Comparison of ENCODE assay signal across 21 mouse cellular contexts in the genomic region with DNA sequence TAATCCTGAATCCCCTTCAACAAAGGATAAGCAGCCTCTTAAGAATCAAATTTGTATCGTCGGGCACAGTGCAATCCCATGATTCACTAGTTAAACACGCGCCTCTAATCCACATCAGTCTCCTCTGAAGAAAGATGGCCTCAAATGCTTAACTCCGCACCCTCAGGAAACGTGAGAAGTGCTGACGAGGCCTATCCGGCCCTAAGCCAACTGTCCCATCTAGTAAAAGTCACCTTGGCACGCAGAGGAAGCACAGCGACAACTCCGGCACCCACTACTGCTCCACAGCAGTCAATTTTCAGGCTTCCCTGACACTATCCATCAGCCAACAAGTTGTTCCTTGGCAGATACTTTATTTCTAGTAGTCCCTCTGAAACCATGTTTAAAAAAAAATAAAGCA.
DNase-seq lines count a peak whose midpoint lies in the region; ATAC-seq lines count a peak whose summit lies in the region.
"Had no signal": no experiment of that assay in that cellular context is flagged by ENCODE, and none has a peak within 500 bp of the region (broad histone marks: within the 10 kb centered on the region; RNA-seq: fewer than 3 reads in every experiment).

No protein-coding gene starts in this region.

- H3K27me3 ChIP-seq in heart, embryonic 14.5 days (ENCODE audit: control insufficient read depth, insufficient read depth, low read length): no peaks in the 10 kb centered on the region
- H3K27me3 ChIP-seq in midbrain, embryonic 14.5 days (ENCODE audit: control insufficient read depth, insufficient read depth, low read length): no peaks in the 10 kb centered on the region
- H3K27me3 ChIP-seq: embryonic facial prominence, embryonic 12.5 days; hindbrain, embryonic 13.5 days; kidney, embryonic 15.5 days; limb, embryonic 13.5 days; liver, embryonic 12.5 days; midbrain, embryonic 12.5 days had no signal

- H3K9me3 ChIP-seq in heart, embryonic 14.5 days (ENCODE audit: control insufficient read depth, low read length): no peaks in the 10 kb centered on the region
- no peaks in the 10 kb centered on the region for H3K9me3 ChIP-seq in midbrain, embryonic 14.5 days (ENCODE audit: control insufficient read depth, low read length)
- H3K9me3 ChIP-seq: embryonic facial prominence, embryonic 12.5 days; hindbrain, embryonic 13.5 days; kidney, embryonic 15.5 days; limb, embryonic 13.5 days; liver, embryonic 12.5 days; midbrain, embryonic 12.5 days had no signal

- H3K9ac ChIP-seq in heart, embryonic 14.5 days (ENCODE audit: low read length): no peak overlapping the region
- no peak overlapping the region for H3K9ac ChIP-seq in midbrain, embryonic 14.5 days (replicated peaks; ENCODE audit: low read length)
- H3K9ac ChIP-seq: embryonic facial prominence, embryonic 12.5 days; forebrain, postnatal 0 days; hindbrain, embryonic 13.5 days; kidney, embryonic 15.5 days; limb, embryonic 13.5 days; liver, embryonic 12.5 days; midbrain, embryonic 12.5 days had no signal

- H3K4me2 ChIP-seq in heart, embryonic 14.5 days (ENCODE audit: low read length): 0 out of 2 replicates have a peak overlapping the region, but pooled peaks have one; percentile 1
- H3K4me2 ChIP-seq in midbrain, embryonic 14.5 days (ENCODE audit: low read length): no peak overlapping the region
- H3K4me2 ChIP-seq: embryonic facial prominence, embryonic 12.5 days; hindbrain, embryonic 13.5 days; kidney, embryonic 15.5 days; limb, embryonic 13.5 days; liver, embryonic 12.5 days; midbrain, embryonic 12.5 days had no signal

- ATAC-seq in heart, embryonic 14.5 days (ENCODE audit: insufficient number of reproducible peaks, insufficient read depth, low FRiP score, low read depth): peak; percentile 59; the same call in 1 of the 2 replicates
- no peak for ATAC-seq in midbrain, embryonic 14.5 days (ENCODE audit: low FRiP score, low TSS enrichment)
- ATAC-seq: forebrain, postnatal 0 days; liver, embryonic 12.5 days had no signal

- H3K27ac ChIP-seq in heart, embryonic 14.5 days (replicated peaks in 1 of 2; ENCODE audit: control insufficient read depth in 1 of 2, insufficient read depth in 1 of 2, low read depth in 2 of 2, low read length in 2 of 2): peak overlapping the region; percentile 12 to 65
- 0 out of 2 replicates have a peak overlapping the region, but pooled peaks have one; percentile 2 for H3K27ac ChIP-seq in brown adipose tissue, adult 24 weeks (replicated peaks; ENCODE audit: low read depth, low read length)
- H3K27ac ChIP-seq in midbrain, embryonic 14.5 days (replicated peaks; ENCODE audit: low read depth, low read length): no peak overlapping the region
- H3K27ac ChIP-seq: embryonic facial prominence, embryonic 12.5 days; hindbrain, embryonic 13.5 days; kidney, embryonic 15.5 days; limb, embryonic 13.5 days; liver, embryonic 12.5 days; midbrain, embryonic 12.5 days had no signal

- no peak overlapping the region for H3K4me3 ChIP-seq in heart, embryonic 14.5 days (ENCODE audit: control insufficient read depth in 1 of 2, insufficient read depth in 1 of 2, low read depth in 1 of 2, low read length in 2 of 2)
- no peak overlapping the region for H3K4me3 ChIP-seq in brown adipose tissue, adult 24 weeks (ENCODE audit: insufficient read depth, low read depth, low read length)
- H3K4me3 ChIP-seq in midbrain, embryonic 14.5 days (replicated peaks; ENCODE audit: low read depth, low read length): no peak overlapping the region
- H3K4me3 ChIP-seq: embryonic facial prominence, embryonic 12.5 days; hindbrain, embryonic 13.5 days; kidney, embryonic 15.5 days; limb, embryonic 13.5 days; liver, embryonic 12.5 days; midbrain, embryonic 12.5 days had no signal

- DNase-seq in gastrocnemius, adult 18-20 months (ENCODE audit: low spot score): peak; percentile 60
- no peak for DNase-seq in gastrocnemius, postnatal 10 days
- no peak for DNase-seq in heart, adult 11 months
- peak; percentile 22 for DNase-seq in retina, postnatal 1 day
- DNase-seq in midbrain, embryonic 14.5 days: no peak
- DNase-seq: adrenal gland, postnatal 36 days; cerebellum, adult 11 months; cerebellum, postnatal 10 days; forebrain, postnatal 0 days; kidney, adult 11 months; kidney, postnatal 36 days; lung, adult 18-20 months; thymus, postnatal 25 days had no signal

- 28% methylated on average over 11 of the region's 11 CpGs for WGBS in heart, embryonic 14.5 days
- WGBS in midbrain, embryonic 14.5 days: 60% methylated on average over 11 of the region's 11 CpGs

- peaks cover 6 to 24% of the 10 kb centered on the region in 2 experiments for H3K4me1 ChIP-seq in heart, embryonic 14.5 days (ENCODE audit: control insufficient read depth in 2 of 2, insufficient read depth in 2 of 2, low read length in 2 of 2)
- peaks cover 13% of the 10 kb centered on the region; the same call in 1 of the 2 replicates for H3K4me1 ChIP-seq in brown adipose tissue, adult 24 weeks (ENCODE audit: control insufficient read depth, insufficient read depth, insufficient read length, low read length)
- no peaks in the 10 kb centered on the region for H3K4me1 ChIP-seq in midbrain, embryonic 14.5 days (ENCODE audit: control insufficient read depth, insufficient read depth, low read length)
- H3K4me1 ChIP-seq: embryonic facial prominence, embryonic 12.5 days had no signal

- H3K36me3 ChIP-seq in heart, embryonic 14.5 days (ENCODE audit: control insufficient read depth, insufficient read depth, low read length): no peaks in the 10 kb centered on the region
- no peaks in the 10 kb centered on the region for H3K36me3 ChIP-seq in midbrain, embryonic 14.5 days (ENCODE audit: control insufficient read depth, insufficient read depth, low read length)
- H3K36me3 ChIP-seq: embryonic facial prominence, embryonic 12.5 days; hindbrain, embryonic 13.5 days; kidney, embryonic 15.5 days; limb, embryonic 13.5 days; liver, embryonic 12.5 days; midbrain, embryonic 12.5 days had no signal

Comparison
In these comparisons a context has a peak if more than half of its experiments do, and no peak if none do; other contexts are left out.
1. DNase-seq: peak in gastrocnemius, adult 18-20 months (single experiment) and retina, postnatal 1 day (single experiment); none in gastrocnemius, postnatal 10 days (single experiment), heart, adult 11 months (single experiment) and midbrain, embryonic 14.5 days (single experiment).